Mouse (Mus musculus): ENCODE measurements at regions not wholly inside any gene's neighbourhood (a gene's known extent, or its start where the extent isn't known, plus 50 kb on each side); places are given as distances from the start of the nearest gene placed in this dataset.

DNA sequence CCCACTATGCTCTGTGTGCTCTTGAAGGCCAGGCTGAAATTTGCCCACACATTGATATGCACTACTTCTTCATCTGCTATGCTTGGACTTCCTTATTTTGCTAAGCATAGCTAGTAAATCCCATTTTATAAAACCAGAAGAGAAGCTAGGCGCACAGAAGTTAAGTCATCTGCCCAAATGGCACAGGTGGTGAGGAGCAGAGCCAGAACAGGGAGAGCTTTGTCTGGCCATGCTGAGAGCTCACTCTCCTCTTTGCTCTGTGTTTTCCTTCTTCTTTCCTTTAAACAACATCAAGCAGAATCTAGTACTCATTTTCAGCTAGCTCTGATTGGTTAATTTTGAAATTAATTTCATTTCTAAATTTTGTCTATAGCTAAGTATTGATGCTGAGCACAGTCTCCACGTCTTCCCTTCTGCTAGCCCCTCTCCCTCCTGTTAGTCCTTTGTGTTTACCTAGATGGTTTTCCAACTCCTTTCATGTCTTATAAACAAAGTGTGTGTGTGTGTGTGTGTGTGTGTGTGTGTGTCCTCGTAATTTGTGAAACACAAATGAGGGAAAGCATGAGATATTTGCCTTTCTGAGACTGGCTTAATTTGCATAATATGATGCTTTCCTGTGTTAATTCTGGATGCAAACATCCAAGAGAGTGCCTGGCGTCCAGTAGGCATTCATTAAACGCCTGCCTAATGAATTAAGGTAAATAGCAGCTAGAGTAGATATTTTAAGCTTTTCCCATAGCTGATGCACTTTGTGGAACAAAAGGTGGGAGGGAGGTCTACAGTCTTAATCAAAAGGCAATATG, 283.6 kb downstream of the Elavl2 start:
- Histone ChIP-seq H3K4me1 (ENCODE audit: control insufficient read depth in 1 of 2, insufficient read depth in 2 of 2) (no peaks in the 10 kb centered on the region), H3K79me2 (replicated peaks; ENCODE audit: control insufficient read depth, extremely low read depth, insufficient read depth, poor library complexity, severe bottlenecking) (no peaks in the 10 kb centered on the region), H3K4me3 (replicated peaks in 1 of 3; ENCODE audit: low read depth in 2 of 3, low read length in 2 of 3, poor library complexity in 1 of 3) (no peak overlapping the region), H3K27me3 (replicated peaks) (no peaks in the 10 kb centered on the region), H3K36me3 (replicated peaks in 1 of 2; ENCODE audit: control insufficient read depth in 1 of 2, insufficient read depth in 1 of 2, low read length in 1 of 2) (no peaks in the 10 kb centered on the region), H3K4me2 (ENCODE audit: insufficient read depth, low read depth, poor library complexity, severe bottlenecking) (no peak overlapping the region), H3K9ac (ENCODE audit: insufficient read depth, low read depth) (no peak overlapping the region), H3K27ac (ENCODE audit: insufficient read depth, low read depth) (no peak overlapping the region), H3K9me3 (replicated peaks; ENCODE audit: low read length) (peaks cover 56% of the 10 kb centered on the region)
- DNase-seq (ENCODE audit: extremely low read depth) = no peak
- dilution Hi-C loops (cut with MboI; ENCODE audit: extremely low pct_ligation_motif_present, extremely low pct_unique_long_range_greater_than_20kb, low sequenced_read_pairs) = no loop called here
- no peak for TF ChIP-seq ZKSCAN1 (IDR thresholded peaks at IDR 0.05; ENCODE audit: borderline replicate concordance, low read depth, low read length)
- TF ChIP-seq NELFE (IDR thresholded peaks at IDR 0.05; ENCODE audit: low read depth, low read length) = no peak
- no peak for TF ChIP-seq GABPA (IDR thresholded peaks at IDR 0.05; ENCODE audit: insufficient replicate concordance, low read depth, low read length)
- no peak for TF ChIP-seq CTCF (conservative IDR thresholded peaks at IDR 0.05 in 1 of 2, IDR thresholded peaks at IDR 0.05 in 1 of 2; ENCODE audit: low read depth in 2 of 2, low read length in 2 of 2)
- no peak for TF ChIP-seq CHD1 (IDR thresholded peaks at IDR 0.05; ENCODE audit: low read depth, low read length)
- no peak for TF ChIP-seq HCFC1 (IDR thresholded peaks at IDR 0.05; ENCODE audit: low read depth, low read length)
- TF ChIP-seq ZC3H11A (IDR thresholded peaks at IDR 0.05; ENCODE audit: low read depth, low read length) = no peak
- no peak for TF ChIP-seq TCF12 (IDR thresholded peaks at IDR 0.05; ENCODE audit: low read depth, low read length)
- no peak for TF ChIP-seq SIN3A (IDR thresholded peaks at IDR 0.05; ENCODE audit: low read length)
- TF ChIP-seq USF2 (conservative IDR thresholded peaks at IDR 0.05; ENCODE audit: low read depth, low read length) = no peak
- no peak for TF ChIP-seq MEF2A (IDR thresholded peaks at IDR 0.05; ENCODE audit: borderline replicate concordance, low read depth, low read length)
- no peak for TF ChIP-seq JUND (conservative IDR thresholded peaks at IDR 0.05; ENCODE audit: low read depth, low read length)
- no peak for TF ChIP-seq ZMIZ1 (IDR thresholded peaks at IDR 0.05; ENCODE audit: low read depth, low read length)
- TF ChIP-seq MYC (IDR thresholded peaks at IDR 0.05; ENCODE audit: low read depth, low read length) = no peak
- no peak for TF ChIP-seq PAX5 (IDR thresholded peaks at IDR 0.05; ENCODE audit: low read length)
- no peak for TF ChIP-seq ELF1 (IDR thresholded peaks at IDR 0.05; ENCODE audit: low read depth, low read length)
- no peak for TF ChIP-seq NRF1 (IDR thresholded peaks at IDR 0.05; ENCODE audit: low read depth, low read length)
- in situ Hi-C loops (cut with MboI; ENCODE audit: low pct_ligation_motif_present, low pct_unique_long_range_greater_than_20kb, low sequenced_read_pairs) = no loop called here

DNA sequence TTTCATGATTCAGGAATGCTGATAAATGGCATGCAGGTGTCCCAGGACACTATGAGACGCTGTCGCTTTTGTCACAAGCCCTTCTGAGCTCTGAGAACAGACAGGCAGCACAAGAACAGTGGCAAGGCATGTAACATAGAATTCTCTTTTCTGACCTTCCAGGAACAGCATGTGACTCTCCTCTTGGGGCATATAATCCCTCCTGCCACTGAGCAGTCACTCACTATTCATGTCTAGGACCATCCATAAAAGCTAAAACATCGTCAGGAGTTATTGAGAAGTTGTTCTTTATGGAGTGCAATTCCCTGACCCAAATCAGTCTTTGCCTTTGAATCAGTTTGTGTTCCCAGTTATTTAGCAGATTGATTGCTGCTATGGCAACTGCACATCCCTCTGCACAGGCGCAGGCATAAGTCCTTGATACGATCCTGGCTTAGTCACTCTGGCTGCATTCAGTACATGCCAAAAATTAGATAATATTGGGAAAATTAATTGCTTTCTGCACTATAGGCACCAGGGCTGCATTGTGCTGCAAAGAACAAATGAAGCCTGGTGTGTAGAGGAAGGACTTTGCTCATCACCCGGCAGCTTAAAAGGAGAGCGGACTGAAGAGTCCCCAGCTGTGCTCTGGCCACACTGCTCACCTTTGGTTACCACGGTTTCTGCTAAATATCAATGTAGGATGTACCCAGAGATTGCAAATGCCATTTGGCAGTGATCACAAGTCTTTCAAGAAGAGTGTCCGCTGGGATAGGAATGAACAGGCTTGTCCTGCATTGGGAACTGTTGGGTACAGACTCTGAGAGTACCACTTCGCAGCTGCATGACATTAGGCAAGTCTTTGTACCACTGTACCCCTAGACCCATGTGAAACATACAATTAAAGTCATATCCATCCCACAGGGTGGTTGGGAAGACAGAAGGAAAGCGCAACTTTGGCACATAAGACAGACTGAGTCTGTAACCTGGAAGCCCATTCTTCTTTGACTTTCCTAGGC, 288.6 kb downstream of the Elavl2 start:
- no peaks in the 10 kb centered on the region for H3K27me3 ChIP-seq (replicated peaks)
- TF ChIP-seq CTCF (conservative IDR thresholded peaks at IDR 0.05 in 1 of 2, IDR thresholded peaks at IDR 0.05 in 1 of 2; ENCODE audit: low read depth in 2 of 2, low read length in 2 of 2) (no peak), JUN (IDR thresholded peaks at IDR 0.05; ENCODE audit: insufficient read depth, low read depth, low read length) (no peak), E2F4 (IDR thresholded peaks at IDR 0.05; ENCODE audit: insufficient replicate concordance, low read depth, low read length) (no peak), EP300 (IDR thresholded peaks at IDR 0.05; ENCODE audit: low read length) (no peak), MAX (IDR thresholded peaks at IDR 0.05; ENCODE audit: low read length) (no peak), BHLHE40 (IDR thresholded peaks at IDR 0.05; ENCODE audit: low read depth, low read length) (no peak), JUND (conservative IDR thresholded peaks at IDR 0.05; ENCODE audit: low read depth, low read length) (no peak), TBP (conservative IDR thresholded peaks at IDR 0.05; ENCODE audit: low read depth, low read length) (no peak)
- no peak overlapping the region for H3K4me2 ChIP-seq (ENCODE audit: insufficient read depth, low read depth, poor library complexity, severe bottlenecking)
- no peaks in the 10 kb centered on the region for H3K4me1 ChIP-seq (ENCODE audit: control insufficient read depth in 1 of 2, insufficient read depth in 2 of 2)
- dilution Hi-C loops (cut with MboI; ENCODE audit: extremely low pct_ligation_motif_present, extremely low pct_unique_long_range_greater_than_20kb, low sequenced_read_pairs) = no loop called here
- no peak overlapping the region for H3K4me3 ChIP-seq (replicated peaks in 1 of 3; ENCODE audit: low read depth in 2 of 3, low read length in 2 of 3, poor library complexity in 1 of 3)
- H3K27ac ChIP-seq (ENCODE audit: insufficient read depth, low read depth) = no peak overlapping the region
- DNase-seq (ENCODE audit: extremely low read depth) = no peak
- no peak overlapping the region for H3K9ac ChIP-seq (ENCODE audit: insufficient read depth, low read depth)
- no peaks in the 10 kb centered on the region for H3K79me2 ChIP-seq (replicated peaks; ENCODE audit: control insufficient read depth, extremely low read depth, insufficient read depth, poor library complexity, severe bottlenecking)
- H3K36me3 ChIP-seq (replicated peaks in 1 of 2; ENCODE audit: control insufficient read depth in 1 of 2, insufficient read depth in 1 of 2, low read length in 1 of 2) = no peaks in the 10 kb centered on the region
- peaks cover 66% of the 10 kb centered on the region for H3K9me3 ChIP-seq (replicated peaks; ENCODE audit: low read length)
- in situ Hi-C loops (cut with MboI; ENCODE audit: low pct_ligation_motif_present, low pct_unique_long_range_greater_than_20kb, low sequenced_read_pairs) = no loop called here

All from CH12.LX (cell line).